Mouse (Mus musculus): ENCODE data around the gene Ccdc85b. TPM values are rescaled to one million over a fixed set of nuclear protein-coding genes. Genes with fewer than 3 reads are reported as not detected.
"Not testable (repeated sequence)": the region's sequence is repeated elsewhere in the genome, so short reads cannot be mapped to it uniquely, and the experiment has no call there.

Ccdc85b gene
- 6.2 and 7.0 TPM in 2 replicates for polyA plus RNA-seq (2015; fragmentation: Nextera tagmentation; extraction: Ambion mirVana)

DNA sequence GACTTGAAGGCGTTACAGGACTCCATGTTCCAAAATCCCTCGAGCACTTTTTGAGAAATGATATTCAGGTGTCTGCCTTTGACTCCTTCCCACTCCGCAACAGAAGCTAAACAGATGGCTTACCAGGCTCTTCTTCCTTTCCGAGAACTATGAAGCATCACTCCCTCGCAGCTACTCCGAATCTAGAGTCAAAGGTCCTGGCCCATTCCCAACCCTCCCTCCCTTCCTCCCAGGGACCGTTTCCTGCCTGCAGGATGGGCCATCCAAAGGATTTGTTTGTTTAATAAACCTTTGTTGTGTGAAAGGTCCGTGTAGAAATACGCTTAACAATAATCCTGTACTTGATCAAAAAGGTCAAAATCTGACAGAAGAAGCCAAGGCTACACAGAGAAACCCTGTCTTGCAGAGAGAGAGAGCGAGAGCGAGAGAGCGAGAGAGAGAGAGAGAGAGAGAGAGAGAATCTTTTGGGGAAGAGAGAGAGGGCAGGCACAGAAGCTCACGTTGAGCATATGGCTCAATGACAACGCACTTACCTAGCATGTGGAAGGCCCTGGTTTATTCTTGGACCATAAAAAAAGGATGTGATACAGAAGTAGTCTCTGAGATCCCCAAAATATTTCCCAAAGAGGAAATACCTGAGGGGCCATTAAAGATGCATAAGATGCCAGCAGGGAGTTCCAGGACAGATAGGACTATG is at the start of gene Ccdc85b:
TSS of gene Ccdc85b (minus strand) at position 149 of the 697 bp plus-strand sequence.
- Histone ChIP-seq H3K36me3 (peaks cover 25% of the 10 kb centered on the region), H3K4me1 (peaks cover 43% of the 10 kb centered on the region), H3K4me3 (peak within 1 kb of the TSS; percentile 82), H3K9ac (peak within 1 kb of the TSS; percentile 87), H3K27ac (peak within 1 kb of the TSS; percentile 85), H3K9me3 (no peaks in the 10 kb centered on the region), H3K4me2 (replicated peaks) (peak within 1 kb of the TSS; percentile 99), H3K27me3 (no peaks in the 10 kb centered on the region)
- WGBS: 20% methylated on average over 14 of the region's 14 CpGs
- ATAC-seq (ENCODE audit: low FRiP score, low read depth): peak; percentile 1; the same call in 1 of the 2 replicates

DNA sequence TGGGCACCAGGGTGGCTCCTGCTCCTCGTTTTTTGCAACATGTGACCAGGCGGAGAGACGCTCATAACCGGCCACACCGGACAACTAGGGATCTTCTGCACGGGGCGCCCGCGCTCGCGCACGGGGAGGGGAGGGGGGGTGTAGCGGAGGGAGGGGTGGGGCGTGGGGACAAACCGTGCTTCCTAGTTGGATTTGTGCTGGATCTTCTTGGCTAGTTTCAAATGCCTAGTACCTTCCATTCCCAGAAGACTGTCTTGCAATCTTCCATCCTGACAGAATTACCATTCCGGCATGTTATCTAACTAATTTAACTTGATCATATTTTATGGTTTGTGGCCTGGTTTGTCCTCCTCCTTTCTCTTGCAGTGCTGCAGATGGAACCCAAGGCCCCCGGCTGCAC is 46.0 kb upstream of the Ccdc85b start, which contains the start of gene 1700020D05Rik:
TSS of gene 1700020D05Rik (minus strand) at position 101 of the 400 bp plus-strand sequence.
- WGBS: 43% methylated on average over 17 of the region's 17 CpGs
- no peak for ATAC-seq (ENCODE audit: low FRiP score, low read depth)
- no peak within 1 kb of the TSS for H3K4me2 ChIP-seq (replicated peaks)

DNA sequence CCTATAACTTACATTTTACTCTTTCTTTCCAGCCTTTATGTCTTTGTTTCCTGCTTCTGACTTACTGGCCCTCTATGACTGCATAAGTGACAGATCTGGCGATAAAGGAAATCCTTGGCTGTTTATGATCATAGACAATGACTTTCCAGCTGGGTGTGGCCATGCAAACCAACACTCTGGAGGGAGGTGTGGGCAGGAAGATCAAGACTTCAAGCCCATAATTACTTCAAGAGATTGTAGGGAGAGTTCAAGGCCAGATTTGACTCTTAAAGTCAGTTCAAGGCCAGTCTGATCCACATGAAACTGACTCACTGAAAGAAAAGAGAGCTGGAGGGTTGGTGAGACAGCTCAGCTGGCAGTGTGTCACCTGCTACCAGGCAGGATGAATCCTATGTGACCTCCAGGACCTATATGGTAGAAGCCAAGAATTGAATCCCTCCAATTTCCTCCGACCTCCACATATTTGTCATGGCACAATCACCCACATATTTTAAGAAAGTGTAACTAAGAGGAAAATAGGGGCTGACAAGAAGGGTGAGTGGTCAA is 42.7 kb upstream of the Ccdc85b start:
- Histone ChIP-seq H3K4me3 (no peak overlapping the region), H3K36me3 (peaks cover 32% of the 10 kb centered on the region), H3K27ac (no peak overlapping the region), H3K27me3 (no peaks in the 10 kb centered on the region), H3K9ac (no peak overlapping the region), H3K4me1 (no peaks in the 10 kb centered on the region), H3K9me3 (no peaks in the 10 kb centered on the region), H3K4me2 (replicated peaks) (no peak overlapping the region)
- 91% methylated on average over 2 of the region's 2 CpGs for WGBS
- ATAC-seq (ENCODE audit: low FRiP score, low read depth): no peak

More for the DNA sequence above, 46.0 kb upstream of the Ccdc85b start, which contains the start of gene 1700020D05Rik:
- H3K9ac ChIP-seq: no peak within 1 kb of the TSS
- no peaks in the 10 kb centered on the region for H3K4me1 ChIP-seq
- no peak within 1 kb of the TSS for H3K4me3 ChIP-seq
- no peaks in the 10 kb centered on the region for H3K27me3 ChIP-seq
- H3K9me3 ChIP-seq: no peaks in the 10 kb centered on the region; the same call in 1 of the 2 replicates
- H3K27ac ChIP-seq: no peak within 1 kb of the TSS
- 0 out of 2 replicates have a peak, but pooled peaks cover 4% of the 10 kb centered on the region for H3K36me3 ChIP-seq

DNA sequence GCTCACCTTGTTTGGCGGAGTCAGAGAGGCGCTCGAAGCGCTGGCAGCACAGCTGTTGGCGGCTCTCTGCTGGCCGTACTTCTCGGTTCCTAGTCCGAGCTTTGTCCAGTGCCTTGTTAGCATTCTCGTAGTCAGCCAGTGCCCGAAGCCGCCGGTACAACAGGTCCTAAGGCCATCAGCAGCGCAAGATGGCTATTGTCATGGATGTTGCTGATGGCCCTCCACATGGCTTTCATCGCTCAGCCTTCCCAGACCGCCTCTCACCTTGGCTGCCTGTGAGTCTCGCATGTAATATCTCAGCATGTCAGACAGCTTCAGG is 38.3 kb upstream of the Ccdc85b start:
- ATAC-seq (ENCODE audit: low FRiP score, low read depth): no peak
- no peak overlapping the region for H3K4me3 ChIP-seq
- no peak overlapping the region for H3K4me2 ChIP-seq (replicated peaks)
- peaks cover 13% of the 10 kb centered on the region for H3K4me1 ChIP-seq
- H3K27ac ChIP-seq: no peak overlapping the region
- H3K9ac ChIP-seq: no peak overlapping the region
- no peaks in the 10 kb centered on the region for H3K27me3 ChIP-seq
- H3K36me3 ChIP-seq: peaks cover 63% of the 10 kb centered on the region
- no peaks in the 10 kb centered on the region for H3K9me3 ChIP-seq
- 87% methylated on average over 16 of the region's 16 CpGs for WGBS

DNA sequence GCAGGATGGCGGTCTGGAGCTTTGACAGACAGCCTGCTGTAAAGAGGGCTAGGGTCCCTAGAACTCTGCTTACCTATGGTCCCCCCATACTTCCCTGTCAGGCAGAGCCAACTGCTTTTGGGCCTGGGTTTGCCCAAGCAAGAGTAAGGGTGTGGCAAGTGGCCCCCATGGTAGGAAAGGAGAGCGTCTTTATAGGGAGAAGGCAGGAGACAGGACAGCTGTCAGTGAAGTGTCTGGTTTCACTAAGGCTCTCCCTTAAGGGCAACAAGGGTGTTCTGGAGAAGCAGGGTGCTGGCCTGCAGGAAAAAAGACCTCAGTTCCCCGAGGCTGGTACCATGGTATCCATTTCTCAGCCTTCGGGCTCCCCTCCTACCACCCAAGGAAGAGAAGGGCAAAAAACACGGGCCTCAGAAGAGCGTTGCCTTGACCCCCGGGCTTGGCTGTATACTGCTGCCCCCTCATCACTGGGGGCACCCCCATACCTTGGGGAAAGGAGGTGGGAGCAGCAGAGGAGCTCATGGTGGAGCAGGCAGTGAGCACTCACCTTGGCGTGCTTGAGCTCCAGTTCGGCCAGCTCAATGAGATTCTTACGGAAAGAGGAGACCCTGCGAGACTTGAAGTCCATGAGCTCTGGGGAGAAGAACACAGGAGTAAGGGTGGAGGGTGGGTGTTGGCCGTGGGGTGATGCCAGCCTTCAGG is 37.8 kb upstream of the Ccdc85b start:
- Histone ChIP-seq H3K9me3 (no peaks in the 10 kb centered on the region), H3K27ac (no peak overlapping the region), H3K4me2 (replicated peaks) (no peak overlapping the region), H3K4me1 (peaks cover 13% of the 10 kb centered on the region), H3K27me3 (no peaks in the 10 kb centered on the region), H3K4me3 (no peak overlapping the region), H3K9ac (no peak overlapping the region), H3K36me3 (peaks cover 63% of the 10 kb centered on the region)
- WGBS: 79% methylated on average over 12 of the region's 12 CpGs
- ATAC-seq (ENCODE audit: low FRiP score, low read depth): no peak

DNA sequence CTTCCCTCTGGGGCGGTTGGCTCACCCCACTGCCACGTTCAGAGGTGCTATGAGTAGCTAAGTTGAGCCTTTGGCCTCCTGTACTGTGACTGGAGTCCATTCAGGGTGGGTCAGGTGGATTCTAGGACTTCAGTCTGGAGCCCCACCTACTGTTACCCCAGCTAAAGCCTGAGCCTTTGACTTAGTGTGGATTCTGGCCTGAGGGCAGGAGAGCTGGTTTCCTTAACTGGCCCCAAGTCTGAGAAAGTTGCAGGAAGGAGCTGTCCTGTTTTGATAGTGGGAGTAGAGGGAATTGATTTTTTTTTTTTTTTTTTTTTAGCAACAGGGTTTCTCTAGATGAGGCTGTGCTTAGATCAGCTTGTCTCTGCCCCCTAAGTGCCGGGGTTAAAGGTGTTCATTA is 36.6 kb upstream of the Ccdc85b start:
- Histone ChIP-seq H3K9ac (no peak overlapping the region), H3K36me3 (peaks cover 63% of the 10 kb centered on the region), H3K9me3 (no peaks in the 10 kb centered on the region), H3K27ac (no peak overlapping the region), H3K27me3 (no peaks in the 10 kb centered on the region), H3K4me3 (no peak overlapping the region), H3K4me1 (peaks cover 19% of the 10 kb centered on the region), H3K4me2 (replicated peaks) (no peak overlapping the region)
- no peak for ATAC-seq (ENCODE audit: low FRiP score, low read depth)
- WGBS: 90% methylated on average over 3 of the region's 3 CpGs

DNA sequence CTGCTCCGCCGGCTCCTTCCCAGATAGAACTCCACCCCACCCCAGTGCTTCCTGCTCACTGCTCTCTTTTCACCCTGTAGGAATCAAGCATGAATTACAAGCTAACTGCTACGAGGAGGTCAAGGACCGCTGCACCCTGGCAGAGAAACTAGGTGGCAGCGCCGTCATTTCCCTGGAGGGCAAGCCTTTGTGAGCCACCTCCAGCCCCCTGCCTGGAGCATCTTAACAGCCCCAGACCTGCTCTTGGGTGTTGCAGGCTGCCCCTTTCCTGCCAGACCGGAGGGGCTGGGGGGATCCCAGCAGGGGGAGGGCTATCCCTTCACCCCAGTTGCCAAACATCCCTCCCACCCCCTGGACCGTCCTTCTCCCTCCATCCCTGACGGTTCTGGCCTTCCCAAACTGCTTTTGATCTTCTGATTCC is 35.6 kb upstream of the Ccdc85b start:
- not testable (repeated sequence) for ATAC-seq (ENCODE audit: low FRiP score, low read depth); H3K9ac ChIP-seq

DNA sequence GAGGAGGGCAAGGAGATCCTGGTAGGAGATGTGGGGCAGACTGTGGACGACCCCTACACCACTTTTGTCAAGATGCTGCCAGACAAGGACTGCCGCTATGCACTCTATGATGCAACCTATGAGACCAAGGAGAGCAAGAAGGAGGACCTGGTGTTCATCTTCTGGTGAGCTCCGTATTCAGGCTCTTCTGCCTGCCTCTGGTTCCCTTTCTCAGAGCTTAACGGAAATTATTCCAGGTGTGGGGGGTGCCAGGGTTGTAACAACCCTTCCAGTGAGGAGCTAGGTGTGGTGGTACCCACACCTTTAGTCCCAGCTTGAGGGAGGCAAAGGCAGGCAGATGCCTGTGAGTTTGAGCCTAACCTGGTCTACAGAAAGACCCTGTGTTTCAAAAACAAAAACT is 34.9 kb upstream of the Ccdc85b start:
- Histone ChIP-seq H3K9me3 (no peaks in the 10 kb centered on the region), H3K4me3 (no peak overlapping the region), H3K9ac (no peak overlapping the region), H3K27me3 (no peaks in the 10 kb centered on the region), H3K4me1 (peaks cover 25% of the 10 kb centered on the region), H3K27ac (no peak overlapping the region), H3K36me3 (peaks cover 57% of the 10 kb centered on the region), H3K4me2 (replicated peaks) (no peak overlapping the region; the same call in 1 of the 2 replicates)
- 81% methylated on average over 4 of the region's 4 CpGs for WGBS
- ATAC-seq (ENCODE audit: low FRiP score, low read depth): no peak

More for the DNA sequence above, 35.6 kb upstream of the Ccdc85b start:
- not testable (repeated sequence) for H3K27ac ChIP-seq; H3K4me3 ChIP-seq; H3K27me3 ChIP-seq; H3K9me3 ChIP-seq; H3K4me2 ChIP-seq (replicated peaks)
- Histone ChIP-seq H3K4me1 (peaks cover 25% of the 10 kb centered on the region), H3K36me3 (peaks cover 63% of the 10 kb centered on the region)
- 71% methylated on average over 9 of the region's 9 CpGs for WGBS

DNA sequence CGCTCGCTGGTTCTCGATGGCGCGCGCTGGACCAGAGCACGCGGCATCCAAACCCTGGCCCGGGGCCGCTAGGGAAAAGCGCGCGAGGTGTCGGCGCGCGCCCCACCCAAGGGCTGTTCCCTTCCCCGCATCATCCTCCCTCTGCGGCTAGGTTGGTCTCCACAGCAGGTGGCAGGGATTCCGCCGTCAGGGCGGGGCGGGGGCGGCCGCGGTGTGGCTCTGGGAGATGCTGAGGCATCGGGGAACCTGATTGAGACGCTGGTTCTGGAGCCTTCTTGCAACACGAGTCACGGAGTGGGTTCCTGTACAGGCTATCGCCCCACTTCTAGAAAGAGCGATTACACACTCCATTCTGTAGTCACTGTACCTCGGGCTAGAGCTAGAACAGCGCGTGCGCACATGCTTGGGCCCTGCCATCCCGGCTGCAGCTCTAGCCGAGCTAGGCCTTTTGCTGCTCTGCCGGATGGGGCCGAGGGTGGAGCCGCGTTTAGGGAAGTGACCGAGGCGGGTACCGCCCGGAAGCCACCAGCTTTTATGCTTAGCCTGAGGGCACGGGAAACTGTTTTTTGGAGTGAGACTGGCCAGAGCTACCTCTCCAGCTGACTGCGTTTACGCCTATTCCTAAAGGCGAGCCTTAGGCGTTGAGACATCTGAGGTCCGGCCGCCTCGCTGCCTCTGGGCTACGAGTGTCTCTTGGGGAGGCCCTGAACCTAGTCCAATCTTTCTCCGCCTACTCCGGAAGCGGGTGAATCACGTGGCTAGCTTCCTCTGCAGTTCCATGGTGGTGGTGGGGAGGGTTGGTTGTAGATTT is 33.4 kb upstream of the Ccdc85b start:
- H3K4me3 ChIP-seq: peak overlapping the region; percentile 98
- under 1% methylated on average over 58 of the region's 59 CpGs for WGBS
- no peaks in the 10 kb centered on the region for H3K27me3 ChIP-seq
- H3K4me1 ChIP-seq: peaks cover 38% of the 10 kb centered on the region
- H3K4me2 ChIP-seq (replicated peaks): peak overlapping the region; percentile 83
- no peaks in the 10 kb centered on the region for H3K9me3 ChIP-seq
- peaks cover 49% of the 10 kb centered on the region for H3K36me3 ChIP-seq
- H3K27ac ChIP-seq: peak overlapping the region; percentile 98
- peak overlapping the region; percentile 97 for H3K9ac ChIP-seq
- ATAC-seq (ENCODE audit: low FRiP score, low read depth): 0 out of 2 replicates have a peak, but pooled peaks have one; percentile 6

DNA sequence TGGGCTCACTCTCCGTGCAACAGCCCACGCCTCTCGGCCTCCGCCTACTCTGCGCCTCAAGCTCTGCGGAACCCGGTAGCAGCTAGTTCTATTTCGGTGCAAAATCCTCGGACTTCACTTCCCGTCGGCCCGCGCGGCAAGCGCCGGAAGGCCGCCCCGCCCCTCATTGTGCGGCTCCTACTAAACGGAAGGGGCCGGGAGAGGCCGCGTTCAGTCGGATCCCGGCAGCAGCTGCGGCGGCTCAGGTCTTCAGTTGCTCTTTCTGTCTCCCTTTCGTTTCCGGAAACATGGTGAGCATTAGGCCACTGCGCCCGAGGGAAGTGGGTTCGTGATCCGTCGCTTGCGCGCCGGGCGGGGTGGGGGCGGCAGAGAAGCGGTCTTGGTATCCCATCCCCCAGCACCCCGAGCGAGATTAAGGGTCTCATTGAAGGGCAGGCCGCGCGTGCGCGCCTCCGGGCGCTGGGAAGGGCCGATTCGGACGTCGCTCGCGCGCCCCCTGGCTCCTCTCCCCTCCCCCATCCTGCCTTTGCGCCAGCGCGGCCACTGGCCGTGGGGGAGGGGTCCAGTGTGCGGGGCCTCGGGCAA is 32.7 kb upstream of the Ccdc85b start, which contains the start of gene Cfl1:
TSS of gene Cfl1 (plus strand) at position 143 of the 585 bp plus-strand sequence.
- Histone ChIP-seq H3K4me1 (peaks cover 39% of the 10 kb centered on the region), H3K36me3 (peaks cover 49% of the 10 kb centered on the region), H3K9me3 (no peaks in the 10 kb centered on the region), H3K9ac (peak within 1 kb of the TSS; percentile 97), H3K27me3 (no peaks in the 10 kb centered on the region), H3K4me3 (peak within 1 kb of the TSS; percentile 98), H3K27ac (peak within 1 kb of the TSS; percentile 99), H3K4me2 (replicated peaks) (peak within 1 kb of the TSS; percentile 83)
- WGBS: 0% methylated on average over 59 of the region's 62 CpGs
- peak; percentile 70 for ATAC-seq (ENCODE audit: low FRiP score, low read depth)

DNA sequence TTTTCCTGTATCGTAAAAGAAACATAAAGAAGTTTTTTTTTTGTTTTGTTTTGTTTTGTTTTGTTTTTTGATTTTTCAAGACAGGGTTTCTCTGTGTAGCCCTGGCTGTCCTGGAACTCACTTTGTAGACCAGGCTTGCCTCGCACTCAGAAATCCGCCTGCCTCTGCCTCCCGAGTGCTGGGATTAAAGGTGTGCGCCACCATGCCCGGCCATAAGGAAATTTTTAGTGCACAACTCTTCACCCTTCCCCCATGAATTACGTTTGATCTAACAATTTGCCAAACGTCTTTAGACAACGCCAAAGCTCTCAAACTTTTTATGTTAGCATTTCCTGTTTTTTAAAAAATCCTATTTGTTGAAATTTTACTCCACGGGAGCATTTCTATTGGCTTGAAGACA is 32.0 kb upstream of the Ccdc85b start:
- H3K9ac ChIP-seq; H3K9me3 ChIP-seq; H3K27me3 ChIP-seq; ATAC-seq (ENCODE audit: low FRiP score, low read depth): not testable (repeated sequence)
- Histone ChIP-seq H3K4me3 (peak overlapping the region; percentile 98; the same call in 1 of the 2 replicates), H3K4me2 (replicated peaks) (peak overlapping the region; percentile 83), H3K27ac (peak overlapping the region; percentile 98; the same call in 1 of the 2 replicates), H3K36me3 (peaks cover 51% of the 10 kb centered on the region), H3K4me1 (peaks cover 39% of the 10 kb centered on the region)
- 56% methylated on average over 10 of the region's 10 CpGs for WGBS

Data from limb, embryonic 13.5 days (tissue).